Mouse (Mus musculus): ENCODE results near the gene Slc37a1.

Gene Slc37a1

GRCm38 (mm10) chr17:31400294-31400693, 113.7 kb downstream of the Slc37a1 start:
- DNase-seq (ENCODE audit: low spot score in 2 of 2) = no peak

All from urinary bladder, postnatal 4 days (tissue).